Mouse (Mus musculus): ENCODE data around the gene Glis2. TPM values are rescaled to one million over a fixed set of nuclear protein-coding genes. Genes with fewer than 3 reads are reported as not detected.

Glis2 gene
- polyA plus RNA-seq, 1 experiment from 2014 or later, result 31.0 TPM

DNA sequence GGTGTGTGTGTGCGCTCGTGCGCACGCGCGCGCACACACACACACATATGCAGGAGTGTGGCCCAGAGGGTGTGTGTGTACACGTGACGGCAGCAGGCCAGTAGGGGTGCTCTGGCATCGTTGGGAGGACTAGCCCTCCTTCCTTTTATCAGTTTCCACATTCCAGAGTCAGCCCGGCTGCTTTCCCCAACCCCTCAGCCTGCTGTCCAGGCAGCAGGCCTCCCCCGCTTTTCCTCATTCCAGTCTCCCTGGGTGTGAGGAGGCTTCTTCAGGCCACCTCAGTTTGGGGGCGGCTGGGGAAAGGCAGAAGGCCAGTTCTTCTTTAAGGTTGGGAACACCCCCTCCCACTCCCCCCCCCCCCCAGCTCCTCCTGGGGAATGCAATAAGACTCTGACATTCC is 47.7 kb downstream of the Glis2 start:
- 7% methylated on average over 13 of the region's 13 CpGs for WGBS
- peak overlapping the region; percentile 57 for H3K4me2 ChIP-seq (ENCODE audit: low read length)
- peak overlapping the region; percentile 23; the same call in 1 of the 2 replicates for H3K9ac ChIP-seq (ENCODE audit: low read length)
- no peaks in the 10 kb centered on the region for H3K9me3 ChIP-seq (ENCODE audit: control insufficient read depth, low read length)
- peak overlapping the region; percentile 88 for H3K27ac ChIP-seq (ENCODE audit: low read depth)
- H3K27me3 ChIP-seq (replicated peaks; ENCODE audit: control insufficient read depth, insufficient read depth, low read length), result no peaks in the 10 kb centered on the region
- peaks cover 44% of the 10 kb centered on the region for H3K4me1 ChIP-seq (replicated peaks; ENCODE audit: control insufficient read depth, insufficient read depth, low read length)
- peaks cover 34% of the 10 kb centered on the region for H3K36me3 ChIP-seq (ENCODE audit: control insufficient read depth, insufficient read depth, low read length)
- DNase-seq (ENCODE audit: low spot score) (peak; percentile 77), ATAC-seq (replicated peaks; ENCODE audit: low FRiP score, low TSS enrichment, low read depth) (peak; percentile 59)
- peak overlapping the region; percentile 64 for H3K4me3 ChIP-seq (ENCODE audit: low read depth, low read length)

GRCm38 (mm10) chr16:4642937-4643336 is 48.4 kb downstream of the Glis2 start:
- Histone ChIP-seq H3K27me3 (replicated peaks; ENCODE audit: control insufficient read depth, insufficient read depth, low read length) (no peaks in the 10 kb centered on the region), H3K36me3 (ENCODE audit: control insufficient read depth, insufficient read depth, low read length) (peaks cover 41% of the 10 kb centered on the region), H3K9me3 (ENCODE audit: control insufficient read depth, low read length) (no peaks in the 10 kb centered on the region), H3K9ac (ENCODE audit: low read length) (peak overlapping the region; percentile 23; the same call in 1 of the 2 replicates), H3K4me3 (ENCODE audit: low read depth, low read length) (peak overlapping the region; percentile 64; the same call in 1 of the 2 replicates), H3K27ac (ENCODE audit: low read depth) (peak overlapping the region; percentile 88), H3K4me1 (replicated peaks; ENCODE audit: control insufficient read depth, insufficient read depth, low read length) (peaks cover 44% of the 10 kb centered on the region), H3K4me2 (ENCODE audit: low read length) (peak overlapping the region; percentile 57)
- ATAC-seq (replicated peaks; ENCODE audit: low FRiP score, low TSS enrichment, low read depth), result no peak
- 82% methylated on average over 5 of the region's 6 CpGs for WGBS
- DNase-seq (ENCODE audit: low spot score), result no peak

DNA sequence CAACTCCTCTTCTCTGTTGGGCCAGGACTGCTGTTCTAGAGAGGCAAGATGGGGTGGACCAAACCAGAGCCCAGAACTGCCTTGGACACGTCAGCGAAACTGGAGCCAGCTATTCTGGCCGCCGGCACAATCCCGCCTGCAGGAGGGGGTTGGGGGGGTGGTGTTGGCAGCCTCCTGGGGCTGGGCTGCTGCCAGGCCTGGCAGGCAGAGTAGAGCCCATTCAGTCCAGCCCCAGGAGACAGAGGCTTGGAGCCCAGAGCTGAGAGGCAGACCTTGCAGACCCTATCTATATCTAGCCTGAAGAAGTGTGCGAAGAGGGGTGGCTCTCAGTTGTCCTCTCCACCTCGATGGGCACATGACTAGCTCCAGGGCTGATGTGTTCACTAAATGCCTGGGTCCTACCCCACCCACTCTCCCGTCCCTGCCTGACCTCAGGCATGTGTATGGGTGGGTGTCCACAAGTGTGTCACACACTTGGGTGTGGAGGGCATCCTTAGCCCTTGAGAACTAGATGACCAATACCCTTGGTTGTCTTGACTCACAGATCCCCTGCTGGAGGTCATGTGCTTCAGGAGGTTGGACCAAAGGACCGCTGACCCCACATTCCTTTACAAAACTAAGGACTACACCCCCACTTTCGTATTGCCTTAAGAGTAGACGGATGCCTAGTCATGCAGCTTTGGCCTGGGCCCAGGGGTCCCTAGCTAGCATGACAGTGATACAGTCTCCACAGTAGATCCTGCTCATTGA is 49.3 kb downstream of the Glis2 start:
- 67% methylated on average over 11 of the region's 11 CpGs for WGBS
- peaks cover 50% of the 10 kb centered on the region for H3K36me3 ChIP-seq (ENCODE audit: control insufficient read depth, insufficient read depth, low read length)
- H3K4me2 ChIP-seq (ENCODE audit: low read length), result no peak overlapping the region
- H3K9me3 ChIP-seq (ENCODE audit: control insufficient read depth, low read length), result no peaks in the 10 kb centered on the region
- ATAC-seq (replicated peaks; ENCODE audit: low FRiP score, low TSS enrichment, low read depth) (no peak), DNase-seq (ENCODE audit: low spot score) (no peak)
- no peak overlapping the region for H3K4me3 ChIP-seq (ENCODE audit: low read depth, low read length)
- peaks cover 44% of the 10 kb centered on the region for H3K4me1 ChIP-seq (replicated peaks; ENCODE audit: control insufficient read depth, insufficient read depth, low read length)
- peak overlapping the region; percentile 88; the same call in 1 of the 2 replicates for H3K27ac ChIP-seq (ENCODE audit: low read depth)
- H3K27me3 ChIP-seq (replicated peaks; ENCODE audit: control insufficient read depth, insufficient read depth, low read length), result no peaks in the 10 kb centered on the region
- no peak overlapping the region for H3K9ac ChIP-seq (ENCODE audit: low read length)

GRCm38 (mm10) chr16:4645867-4646266 is 51.4 kb downstream of the Glis2 start:
- H3K27ac ChIP-seq (ENCODE audit: low read depth), result no peak overlapping the region
- H3K9ac ChIP-seq (ENCODE audit: low read length), result no peak overlapping the region
- H3K4me2 ChIP-seq (ENCODE audit: low read length), result no peak overlapping the region
- H3K4me3 ChIP-seq (ENCODE audit: low read depth, low read length), result no peak overlapping the region
- WGBS, result 78% methylated on average over 4 of the region's 4 CpGs
- H3K4me1 ChIP-seq (replicated peaks; ENCODE audit: control insufficient read depth, insufficient read depth, low read length), result peaks cover 42% of the 10 kb centered on the region
- DNase-seq (ENCODE audit: low spot score) (no peak), ATAC-seq (replicated peaks; ENCODE audit: low FRiP score, low TSS enrichment, low read depth) (no peak)
- peaks cover 68% of the 10 kb centered on the region for H3K36me3 ChIP-seq (ENCODE audit: control insufficient read depth, insufficient read depth, low read length)
- H3K9me3 ChIP-seq (ENCODE audit: control insufficient read depth, low read length), result no peaks in the 10 kb centered on the region
- H3K27me3 ChIP-seq (replicated peaks; ENCODE audit: control insufficient read depth, insufficient read depth, low read length), result no peaks in the 10 kb centered on the region

DNA sequence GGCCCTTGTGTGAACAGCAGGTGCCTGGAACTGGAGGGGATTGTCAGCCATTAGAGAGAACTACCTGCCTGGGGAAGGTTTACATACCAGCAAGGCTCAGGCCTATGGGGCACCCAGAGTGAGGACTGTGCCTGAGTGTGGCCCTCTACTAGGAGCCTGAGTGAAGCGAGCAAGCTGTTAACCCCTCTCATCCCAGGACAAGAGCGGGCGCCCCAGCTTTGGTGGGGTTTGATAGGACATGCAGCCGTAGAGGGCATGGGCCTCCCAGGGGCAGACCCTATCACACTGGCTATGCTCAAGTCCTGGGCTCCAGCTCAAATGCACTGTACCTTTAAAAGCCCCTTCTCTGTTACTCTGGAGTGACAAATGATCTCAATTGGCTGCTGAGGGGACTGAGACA is 52.3 kb downstream of the Glis2 start:
- H3K4me1 ChIP-seq (replicated peaks; ENCODE audit: control insufficient read depth, insufficient read depth, low read length), result peaks cover 40% of the 10 kb centered on the region
- H3K4me2 ChIP-seq (ENCODE audit: low read length), result no peak overlapping the region
- 57% methylated on average over 4 of the region's 4 CpGs for WGBS
- peaks cover 77% of the 10 kb centered on the region for H3K36me3 ChIP-seq (ENCODE audit: control insufficient read depth, insufficient read depth, low read length)
- no peak overlapping the region for H3K4me3 ChIP-seq (ENCODE audit: low read depth, low read length)
- DNase-seq (ENCODE audit: low spot score) (no peak), ATAC-seq (replicated peaks; ENCODE audit: low FRiP score, low TSS enrichment, low read depth) (no peak)
- no peaks in the 10 kb centered on the region for H3K9me3 ChIP-seq (ENCODE audit: control insufficient read depth, low read length)
- H3K9ac ChIP-seq (ENCODE audit: low read length), result no peak overlapping the region
- no peaks in the 10 kb centered on the region for H3K27me3 ChIP-seq (replicated peaks; ENCODE audit: control insufficient read depth, insufficient read depth, low read length)
- H3K27ac ChIP-seq (ENCODE audit: low read depth), result no peak overlapping the region

GRCm38 (mm10) chr16:4647651-4648141 is 53.2 kb downstream of the Glis2 start:
- WGBS, result 66% methylated on average over 13 of the region's 13 CpGs
- no peak for DNase-seq (ENCODE audit: low spot score)
- Histone ChIP-seq H3K27ac (ENCODE audit: low read depth) (no peak overlapping the region), H3K4me3 (ENCODE audit: low read depth, low read length) (no peak overlapping the region), H3K9me3 (ENCODE audit: control insufficient read depth, low read length) (no peaks in the 10 kb centered on the region), H3K9ac (ENCODE audit: low read length) (no peak overlapping the region), H3K27me3 (replicated peaks; ENCODE audit: control insufficient read depth, insufficient read depth, low read length) (no peaks in the 10 kb centered on the region), H3K4me2 (ENCODE audit: low read length) (no peak overlapping the region), H3K4me1 (replicated peaks; ENCODE audit: control insufficient read depth, insufficient read depth, low read length) (peaks cover 33% of the 10 kb centered on the region), H3K36me3 (ENCODE audit: control insufficient read depth, insufficient read depth, low read length) (peaks cover 86% of the 10 kb centered on the region)
- ATAC-seq (replicated peaks; ENCODE audit: low FRiP score, low TSS enrichment, low read depth), result no peak

GRCm38 (mm10) chr16:4648416-4649023 is 54.0 kb downstream of the Glis2 start:
- Histone ChIP-seq H3K27me3 (replicated peaks; ENCODE audit: control insufficient read depth, insufficient read depth, low read length) (no peaks in the 10 kb centered on the region), H3K9me3 (ENCODE audit: control insufficient read depth, low read length) (no peaks in the 10 kb centered on the region), H3K9ac (ENCODE audit: low read length) (no peak overlapping the region), H3K36me3 (ENCODE audit: control insufficient read depth, insufficient read depth, low read length) (peaks cover 94% of the 10 kb centered on the region), H3K27ac (ENCODE audit: low read depth) (no peak overlapping the region), H3K4me1 (replicated peaks; ENCODE audit: control insufficient read depth, insufficient read depth, low read length) (peaks cover 25% of the 10 kb centered on the region), H3K4me2 (ENCODE audit: low read length) (no peak overlapping the region), H3K4me3 (ENCODE audit: low read depth, low read length) (no peak overlapping the region)
- WGBS, result 90% methylated on average over 28 of the region's 28 CpGs
- DNase-seq (ENCODE audit: low spot score), result no peak
- ATAC-seq (replicated peaks; ENCODE audit: low FRiP score, low TSS enrichment, low read depth), result no peak

DNA sequence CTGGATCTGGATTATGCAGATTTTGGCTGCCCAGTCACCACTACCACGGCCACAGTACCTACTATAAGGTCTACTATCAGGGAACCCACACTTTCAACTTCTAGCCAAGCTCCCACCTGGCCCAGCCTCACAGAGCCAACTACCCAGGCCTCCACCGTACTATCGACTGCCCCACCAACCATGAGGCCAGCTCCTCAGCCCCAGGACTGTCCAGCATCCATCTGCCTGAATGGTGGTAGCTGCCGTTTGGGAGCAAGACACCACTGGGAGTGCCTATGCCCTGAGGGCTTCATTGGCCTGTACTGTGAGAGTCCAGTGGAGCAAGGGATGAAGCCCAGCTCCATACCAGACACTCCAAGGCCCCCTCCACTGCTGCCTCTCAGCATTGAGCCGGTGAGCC is 54.7 kb downstream of the Glis2 start:
- Histone ChIP-seq H3K4me2 (ENCODE audit: low read length) (no peak overlapping the region), H3K36me3 (ENCODE audit: control insufficient read depth, insufficient read depth, low read length) (peaks cover 87% of the 10 kb centered on the region), H3K27me3 (replicated peaks; ENCODE audit: control insufficient read depth, insufficient read depth, low read length) (no peaks in the 10 kb centered on the region), H3K4me3 (ENCODE audit: low read depth, low read length) (no peak overlapping the region), H3K9me3 (ENCODE audit: control insufficient read depth, low read length) (no peaks in the 10 kb centered on the region), H3K9ac (ENCODE audit: low read length) (no peak overlapping the region), H3K4me1 (replicated peaks; ENCODE audit: control insufficient read depth, insufficient read depth, low read length) (peaks cover 18% of the 10 kb centered on the region), H3K27ac (ENCODE audit: low read depth) (no peak overlapping the region)
- DNase-seq (ENCODE audit: low spot score) (no peak), ATAC-seq (replicated peaks; ENCODE audit: low FRiP score, low TSS enrichment, low read depth) (no peak)
- 87% methylated on average over 5 of the region's 5 CpGs for WGBS

All from intestine, embryonic 14.5 days (tissue).